Mouse (Mus musculus) olfactory bulb, adult 2 months (tissue): ENCODE data around the gene Tatdn3.

Source experiments
- CTCF ChIP-seq: fragments of 200-500 bp; IDR thresholded peaks from 2 replicates; pipeline ENCODE4 v1.5.1; 2012; ENCODE audit warnings: low read depth, mild to moderate bottlenecking, low read length, moderate library complexity; ENCODE audit not compliant: insufficient read depth
- POLR2A ChIP-seq: fragments of 200-500 bp; IDR thresholded peaks from 2 replicates; pipeline ENCODE4 v1.6.1; 2012; ENCODE audit warnings: mild to moderate bottlenecking, low read depth, low read length, moderate library complexity; ENCODE audit not compliant: insufficient read depth

GRCm38 (mm10) chr1:191014271-191014670 is 48.5 kb downstream of the Tatdn3 start:
- no peak for TF ChIP-seq CTCF
- TF ChIP-seq POLR2A, result no peak
